Mouse (Mus musculus) liver, postnatal 0 days (tissue): ENCODE results near the gene Tulp1. TPM values are rescaled to one million over a fixed set of nuclear protein-coding genes. Genes with fewer than 3 reads are reported as not detected.

Experiments used
- ATAC-seq: fragments of 200-750 bp; cut with Nextera tagmentation; 2 replicates; pipeline ENCODE4 v1.8.0; 2017; ENCODE audit warnings: mild to moderate bottlenecking, moderate library complexity
- DNase-seq: peaks from one replicate; pipeline ENCODE4 v3.0.0-alpha.2; 2016
- H3K27ac ChIP-seq: fragments of 300-500 bp; sonication (generic); 2 replicates; pipeline ENCODE4 v1.5.1; 2014; ENCODE audit warnings: antibody characterized with exemption, moderate library complexity, mild to moderate bottlenecking, low read depth
- H3K27me3 ChIP-seq: fragments of 300-500 bp; sonication (generic); 2 replicates; pipeline ENCODE4 v1.6.1; 2014; ENCODE audit warnings: low read length, control low read depth, mixed read lengths; ENCODE audit not compliant: insufficient read depth
- H3K36me3 ChIP-seq: fragments of 300-500 bp; sonication (generic); replicated peaks from 2 replicates; pipeline ENCODE4 v1.6.1; 2014; ENCODE audit warnings: mild to moderate bottlenecking, control low read depth, low read length, moderate library complexity, mixed read lengths; ENCODE audit not compliant: insufficient read depth
- H3K4me1 ChIP-seq: fragments of 300-500 bp; sonication (generic); 2 replicates; pipeline ENCODE4 v1.6.1; 2014; ENCODE audit warnings: antibody characterized with exemption, mild to moderate bottlenecking, control low read depth; ENCODE audit not compliant: insufficient read depth
- H3K4me2 ChIP-seq: fragments of 300-500 bp; sonication (generic); 2 replicates; pipeline ENCODE4 v1.6.1; 2014; ENCODE audit warnings: low read depth, mild to moderate bottlenecking, low read length, moderate library complexity, mixed read lengths
- H3K4me3 ChIP-seq: fragments of 300-500 bp; sonication (generic); 2 replicates; pipeline ENCODE4 v1.5.1; 2014; ENCODE audit warnings: low read depth, low read length
- H3K9ac ChIP-seq: fragments of 300-500 bp; sonication (generic); replicated peaks from 2 replicates; pipeline ENCODE4 v1.6.1; 2014; ENCODE audit warnings: mild to moderate bottlenecking, moderate library complexity
- H3K9me3 ChIP-seq: fragments of 300-500 bp; sonication (generic); 2 replicates; pipeline ENCODE4 v1.6.1; 2016; ENCODE audit warnings: mild to moderate bottlenecking, control low read depth, low read length, mixed read lengths
- CTCF ChIP-seq: sonication (generic); IDR thresholded peaks from 2 replicates; pipeline ENCODE4 v1.5.1; 2016; ENCODE audit warnings: antibody characterized with exemption, low read depth
- EP300 ChIP-seq: IDR thresholded peaks from 2 replicates; pipeline ENCODE4 v1.6.1; 2016; ENCODE audit warnings: antibody characterized with exemption, low read depth, mild to moderate bottlenecking
- WGBS: fragments of 180-500 bp; shearing (Covaris S2); extraction: QIAGEN DNeasy Blood & Tissue Kit; methylation state at CpG from one replicate; pipeline ENCODE4 v1.1.7; 2014; ENCODE audit not compliant: insufficient replicate concordance; 5-methylcytosine and 5-hydroxymethylcytosine counted together
- polyA plus RNA-seq: library from polyadenylated mRNA; unstranded; fragments of >200 nt; fragmentation: Nextera tagmentation; extraction: Ambion mirVana; gene quantifications from 2 replicates; pipeline ENCODE4 v1.2.1, GENCODE M21; 2015

Tulp1 gene
- polyA plus RNA-seq, 1 experiment from 2014 or later = 0.33 TPM

GRCm38 (mm10) chr17:28312232-28313211 is 52.5 kb downstream of the Tulp1 start:
- 20% methylated on average over 17 of the region's 17 CpGs for WGBS
- no peaks in the 10 kb centered on the region for H3K27me3 ChIP-seq
- DNase-seq = peak; percentile 52

GRCm38 (mm10) chr17:28311366-28312132 is 53.5 kb downstream of the Tulp1 start:
- no peaks in the 10 kb centered on the region for H3K27me3 ChIP-seq
- peaks cover 3% of the 10 kb centered on the region; the same call in 1 of the 2 replicates for H3K36me3 ChIP-seq
- TF ChIP-seq CTCF (no peak), EP300 (no peak)
- H3K27ac ChIP-seq = no peak overlapping the region
- DNase-seq = no peak
- no peak overlapping the region for H3K4me2 ChIP-seq
- WGBS = 80% methylated on average over 5 of the region's 5 CpGs
- H3K9me3 ChIP-seq = no peaks in the 10 kb centered on the region
- peaks cover 20% of the 10 kb centered on the region for H3K4me1 ChIP-seq
- H3K4me3 ChIP-seq = no peak overlapping the region
- no peak for ATAC-seq
- no peak overlapping the region for H3K9ac ChIP-seq

More at GRCm38 (mm10) chr17:28312232-28313211, 52.5 kb downstream of the Tulp1 start:
- H3K36me3 ChIP-seq = peaks cover 6% of the 10 kb centered on the region; the same call in 1 of the 2 replicates
- TF ChIP-seq CTCF (peak; percentile 53), EP300 (no peak)
- H3K4me1 ChIP-seq = peaks cover 20% of the 10 kb centered on the region
- peak overlapping the region; percentile 67; the same call in 1 of the 2 replicates for H3K27ac ChIP-seq
- H3K9ac ChIP-seq = no peak overlapping the region
- ATAC-seq = peak; percentile 3
- peak overlapping the region; percentile 91 for H3K4me3 ChIP-seq
- H3K9me3 ChIP-seq = no peaks in the 10 kb centered on the region
- H3K4me2 ChIP-seq = peak overlapping the region; percentile 99

GRCm38 (mm10) chr17:28310831-28311230 is 54.2 kb downstream of the Tulp1 start:
- no peak for DNase-seq
- no peak for ATAC-seq
- Histone ChIP-seq H3K9me3 (no peaks in the 10 kb centered on the region), H3K4me3 (no peak overlapping the region), H3K4me2 (no peak overlapping the region), H3K27ac (no peak overlapping the region), H3K27me3 (no peaks in the 10 kb centered on the region), H3K36me3 (peaks cover under 1% of the 10 kb centered on the region; the same call in 1 of the 2 replicates), H3K4me1 (peaks cover 20% of the 10 kb centered on the region), H3K9ac (no peak overlapping the region)
- 77% methylated on average over 3 of the region's 3 CpGs for WGBS
- TF ChIP-seq CTCF = peak; percentile 22; the same call in 1 of the 2 replicates
- TF ChIP-seq EP300 = no peak

- Histone ChIP-seq H3K9ac (0 out of 2 replicates have a peak overlapping the region, but pooled peaks have one; percentile 17), H3K4me3 (no peak overlapping the region), H3K4me1 (peaks cover 11% of the 10 kb centered on the region), H3K27ac (no peak overlapping the region), H3K36me3 (no peaks in the 10 kb centered on the region), H3K9me3 (no peaks in the 10 kb centered on the region), H3K27me3 (no peaks in the 10 kb centered on the region), H3K4me2 (peak overlapping the region; percentile 59)
- TF ChIP-seq EP300 (no peak), CTCF (peak; percentile 93)
- 11% methylated on average over 18 of the region's 18 CpGs for WGBS
- ATAC-seq (no peak), DNase-seq (peak; percentile 90)
Observed at GRCm38 (mm10) chr17:28308297-28309195, 56.5 kb downstream of the Tulp1 start.

- H3K4me2 ChIP-seq = no peak overlapping the region
- H3K27ac ChIP-seq = no peak overlapping the region
- H3K4me1 ChIP-seq = peaks cover 6% of the 10 kb centered on the region
- DNase-seq (no peak), ATAC-seq (no peak)
- H3K9ac ChIP-seq = no peak overlapping the region
- WGBS = 69% methylated on average over 10 of the region's 10 CpGs
- no peak overlapping the region for H3K4me3 ChIP-seq
- H3K27me3 ChIP-seq = no peaks in the 10 kb centered on the region
- no peaks in the 10 kb centered on the region; the same call in 1 of the 2 replicates for H3K36me3 ChIP-seq
- H3K9me3 ChIP-seq = no peaks in the 10 kb centered on the region
- no peak for TF ChIP-seq EP300
- no peak for TF ChIP-seq CTCF
Observed at GRCm38 (mm10) chr17:28305172-28305571, 59.9 kb downstream of the Tulp1 start.

Other genes with a start within 250 kb of the Tulp1 start
- 0.05 and 0.06 TPM in 2 replicates for gene Scube3, start 223.1 kb downstream of the Tulp1 start, polyA plus RNA-seq
- gene Zfp523, start 188.1 kb downstream of the Tulp1 start, polyA plus RNA-seq = 6.1 and 6.2 TPM in 2 replicates
- gene Def6, start 157.4 kb downstream of the Tulp1 start, polyA plus RNA-seq = 8.3 and 9.0 TPM in 2 replicates
- 0.66 and 0.73 TPM in 2 replicates for gene Ppard, start 132.5 kb downstream of the Tulp1 start, polyA plus RNA-seq
- 6.7 and 7.1 TPM in 2 replicates for gene Fance, start 51.7 kb downstream of the Tulp1 start, polyA plus RNA-seq
- 296 and 311 TPM in 2 replicates for gene Rpl10a, start 36.8 kb downstream of the Tulp1 start, polyA plus RNA-seq
- gene Tead3, start 14.4 kb downstream of the Tulp1 start, polyA plus RNA-seq = 0.79 and 1.2 TPM in 2 replicates
- gene Fkbp5, start 152.3 kb upstream of the Tulp1 start, polyA plus RNA-seq = 25.9 and 29.0 TPM in 2 replicates
- gene Armc12, start 165.6 kb upstream of the Tulp1 start, polyA plus RNA-seq = not detected in 2 replicates
- not detected in 2 replicates for gene Clpsl2, start 184.2 kb upstream of the Tulp1 start, polyA plus RNA-seq
- gene Clps, start 195.5 kb upstream of the Tulp1 start, polyA plus RNA-seq = 1.2 and 26.9 TPM in 2 replicates
- not detected in 2 replicates for gene Lhfpl5, start 210.4 kb upstream of the Tulp1 start, polyA plus RNA-seq